Mouse (Mus musculus): ENCODE measurements around the gene Rpia.

Gene Rpia

GRCm38 (mm10) chr6:70747702-70748101, 44.3 kb downstream of the Rpia start:
- no peak for DNase-seq

- no peak for DNase-seq
Observed at GRCm38 (mm10) chr6:70743902-70744301, 48.1 kb downstream of the Rpia start.

GRCm38 (mm10) chr6:70742833-70743232, 49.2 kb downstream of the Rpia start:
- DNase-seq = no peak

GRCm38 (mm10) chr6:70740535-70740934, 51.5 kb downstream of the Rpia start:
- no peak for DNase-seq

GRCm38 (mm10) chr6:70739456-70739855, 52.6 kb downstream of the Rpia start:
- DNase-seq = no peak

GRCm38 (mm10) chr6:70735528-70735927, 56.5 kb downstream of the Rpia start:
- DNase-seq = no peak

- DNase-seq = no peak
Observed at GRCm38 (mm10) chr6:70730828-70731227, 61.2 kb downstream of the Rpia start.

GRCm38 (mm10) chr6:70729125-70729524, 62.9 kb downstream of the Rpia start:
- DNase-seq = no peak

DNA sequence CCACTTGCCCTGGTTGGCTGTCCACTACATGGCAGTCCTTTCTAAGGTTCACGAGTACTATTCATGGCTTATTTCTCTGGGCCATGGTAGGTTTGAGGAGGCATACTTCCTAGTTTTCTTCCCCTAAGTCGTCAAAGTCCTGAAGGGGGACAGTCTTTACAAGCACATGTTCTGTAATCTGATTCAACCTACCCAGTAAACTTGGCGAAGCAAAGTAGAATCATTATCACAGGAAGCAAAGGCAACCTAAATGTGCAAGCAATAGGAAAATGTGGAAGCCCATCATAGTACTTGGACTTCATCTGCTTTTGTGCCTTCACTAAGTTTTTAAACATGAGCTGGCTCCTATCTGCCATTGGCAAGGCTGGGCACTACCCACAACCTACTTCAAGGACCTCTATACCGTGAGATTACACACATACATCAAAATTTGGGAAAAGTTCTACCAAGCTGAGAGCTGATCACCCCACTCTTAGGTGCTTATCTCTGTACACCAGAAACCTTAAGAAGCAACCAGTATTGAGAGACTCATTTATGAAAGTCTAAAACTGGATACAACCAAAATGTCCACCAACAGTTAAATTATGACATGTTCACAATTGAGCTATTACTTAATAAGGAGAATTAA, 64.8 kb downstream of the Rpia start:
- DNase-seq = no peak

DNA sequence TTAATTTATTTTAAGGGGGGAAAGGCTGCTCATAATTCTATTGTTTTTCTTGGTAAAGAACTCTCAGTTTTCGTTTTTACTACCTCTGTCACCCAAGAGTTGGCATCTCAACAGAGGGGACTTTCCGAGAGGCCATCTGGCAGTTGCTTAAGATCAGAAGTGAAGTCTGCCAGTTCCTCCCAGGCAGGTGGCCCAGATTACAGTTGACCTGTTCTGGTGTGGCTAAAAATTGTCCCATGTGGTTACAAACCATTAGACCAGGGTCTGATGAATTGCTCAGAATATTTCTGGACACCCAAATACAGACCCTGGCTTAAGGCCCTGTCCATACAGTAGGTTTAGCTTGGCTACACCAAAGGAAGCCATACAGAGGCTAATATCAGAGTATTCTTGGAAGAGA, 66.4 kb downstream of the Rpia start:
- no peak for DNase-seq

DNA sequence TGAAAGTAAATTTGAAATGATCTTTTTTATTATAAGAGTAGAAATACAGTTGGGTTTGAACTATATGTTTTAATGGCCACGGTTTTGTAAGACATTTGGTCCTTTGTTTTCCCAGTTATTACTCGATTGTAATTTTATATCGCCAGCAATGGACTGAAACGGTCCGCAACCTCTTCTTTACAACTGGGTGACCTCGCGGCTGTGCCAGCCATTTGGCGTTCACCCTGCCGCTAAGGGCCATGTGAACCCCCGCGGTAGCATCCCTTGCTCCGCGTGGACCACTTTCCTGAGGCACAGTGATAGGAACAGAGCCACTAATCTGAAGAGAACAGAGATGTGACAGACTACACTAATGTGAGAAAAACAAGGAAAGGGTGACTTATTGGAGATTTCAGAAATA, 67.3 kb downstream of the Rpia start:
- no peak for DNase-seq

GRCm38 (mm10) chr6:70722298-70722697, 69.7 kb downstream of the Rpia start:
- no peak for DNase-seq

DNA sequence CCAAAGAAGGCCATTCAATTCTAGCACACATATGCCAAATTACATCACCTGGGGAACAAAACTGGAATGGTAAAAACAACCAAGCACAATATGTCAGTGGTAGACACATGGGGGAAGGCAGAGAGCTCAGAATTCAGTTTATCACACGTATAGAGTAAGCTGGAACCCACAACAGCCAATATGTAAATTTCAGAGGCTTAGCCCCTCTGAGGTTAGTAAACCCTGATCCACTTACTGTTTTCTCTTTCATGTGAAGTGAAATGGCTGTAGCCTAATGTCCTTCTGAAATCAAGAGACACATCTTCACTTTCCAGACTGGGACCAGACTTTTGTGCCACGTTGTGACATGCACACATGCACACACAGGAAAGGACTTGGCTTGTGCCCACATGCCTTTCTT, 73.3 kb downstream of the Rpia start:
- DNase-seq = no peak

DNA sequence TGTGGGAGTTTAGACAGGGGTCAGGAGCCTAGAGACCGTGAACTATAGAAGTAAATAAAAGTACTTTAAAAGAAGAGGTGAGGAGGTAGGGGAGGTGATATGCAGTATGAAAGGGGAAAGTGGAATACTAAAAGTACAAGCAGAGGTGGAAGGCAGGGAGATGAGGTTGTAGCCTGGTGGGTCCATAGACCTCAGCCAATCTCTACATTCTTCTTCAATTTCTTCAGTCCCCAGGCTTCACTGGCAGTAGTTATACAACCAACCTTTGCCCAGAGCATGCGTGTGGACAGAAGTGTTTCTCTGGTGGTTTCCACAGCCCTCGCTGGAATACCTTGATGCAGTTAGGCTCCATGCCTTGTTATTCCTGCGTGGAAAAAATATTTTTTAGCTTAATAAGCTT, 73.9 kb downstream of the Rpia start:
- DNase-seq = no peak

DNA sequence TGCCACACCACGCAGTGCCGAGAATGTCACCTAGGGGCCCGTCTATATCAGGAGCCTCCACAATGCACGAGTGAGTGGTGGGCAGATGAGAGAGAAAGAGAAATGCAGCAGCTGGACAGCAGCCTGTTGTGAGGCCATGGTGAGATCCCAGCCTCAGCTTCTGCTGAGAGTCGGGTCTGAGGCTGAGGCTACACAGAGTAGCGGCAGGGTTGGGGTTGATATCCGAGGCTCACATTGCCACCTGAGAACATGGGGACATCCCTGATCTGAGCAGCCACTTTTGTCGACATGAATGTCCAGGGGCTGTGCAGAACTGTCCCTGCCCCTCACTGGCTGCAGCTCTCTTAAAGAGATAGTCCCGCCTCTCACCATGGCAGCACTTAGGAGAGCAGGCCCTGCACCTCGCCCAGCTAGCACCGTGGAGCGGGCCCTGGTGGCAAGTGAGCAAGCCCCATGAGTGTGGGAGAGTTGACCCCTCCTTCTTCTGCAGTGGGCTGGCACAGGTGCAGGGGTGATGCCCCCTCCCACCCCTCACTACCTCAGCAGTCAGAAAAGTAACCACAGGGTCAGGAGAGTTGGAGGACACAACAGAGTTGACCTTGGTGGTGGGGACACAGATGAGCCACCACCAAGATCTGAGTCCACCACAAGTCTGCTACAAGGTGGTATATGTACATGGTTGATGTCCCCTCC, 75.2 kb downstream of the Rpia start:
- DNase-seq = no peak
